Mouse (Mus musculus) embryonic fibroblast, embryonic 13.5 days (primary cell): Measurements from ENCODE around the gene Fam163a.

Experiments
- CTCF ChIP-seq: IDR thresholded peaks from 2 replicates; pipeline ENCODE4 v1.5.1; 2011; ENCODE audit warnings: mild to moderate bottlenecking, control low read depth, low read length, moderate library complexity, borderline replicate concordance; ENCODE audit not compliant: insufficient read depth
- POLR2A ChIP-seq: IDR thresholded peaks from 2 replicates; pipeline ENCODE4 v1.6.1; 2011; ENCODE audit warnings: low read depth, mild to moderate bottlenecking, control low read depth, low read length, moderate library complexity

GRCm38 (mm10) chr1:156197588-156197987 lies 7.2 kb downstream of the Fam163a start:
- TF ChIP-seq CTCF (no peak), POLR2A (no peak)
